Mouse (Mus musculus) lung, embryonic 16.5 days (tissue): ENCODE measurements around the gene Usp31. TPM values are rescaled to one million over a fixed set of nuclear protein-coding genes. Genes with fewer than 3 reads are reported as not detected.

Source experiments
- ATAC-seq: fragments of 200-750 bp; cut with Nextera tagmentation; 2 replicates; pipeline ENCODE4 v1.8.0; 2017; ENCODE audit warnings: low read depth, mild to moderate bottlenecking, moderate library complexity
- H3K27ac ChIP-seq: fragments of 300-500 bp; sonication (generic); 2 replicates; pipeline ENCODE4 v1.5.1; 2014; ENCODE audit warnings: mild to moderate bottlenecking, control low read depth, low read length
- H3K27me3 ChIP-seq: fragments of 300-500 bp; sonication (generic); 2 replicates; pipeline ENCODE4 v1.6.1; 2014; ENCODE audit warnings: low read depth, low read length, mixed read lengths; ENCODE audit not compliant: control insufficient read depth, insufficient read depth
- H3K36me3 ChIP-seq: fragments of 300-500 bp; sonication (generic); 2 replicates; pipeline ENCODE4 v1.6.1; 2014; ENCODE audit warnings: low read length; ENCODE audit not compliant: control insufficient read depth, insufficient read depth
- H3K4me1 ChIP-seq: fragments of 300-500 bp; sonication (generic); replicated peaks from 2 replicates; pipeline ENCODE4 v1.6.1; 2014; ENCODE audit warnings: low read length, mixed read lengths; ENCODE audit not compliant: control insufficient read depth, insufficient read depth
- H3K4me2 ChIP-seq: fragments of 300-500 bp; sonication (generic); 2 replicates; pipeline ENCODE4 v1.6.1; 2014; ENCODE audit warnings: low read depth, low read length, control low read depth
- H3K4me3 ChIP-seq: fragments of 300-500 bp; sonication (generic); 2 replicates; pipeline ENCODE4 v1.5.1; 2014; ENCODE audit warnings: mild to moderate bottlenecking, low read length, control low read depth
- H3K9ac ChIP-seq: fragments of 300-500 bp; sonication (generic); 2 replicates; pipeline ENCODE4 v1.6.1; 2014; ENCODE audit warnings: low read length, control low read depth
- H3K9me3 ChIP-seq: fragments of 300-500 bp; sonication (generic); 2 replicates; pipeline ENCODE4 v1.6.1; 2016; ENCODE audit warnings: low read length; ENCODE audit not compliant: control insufficient read depth
- WGBS: fragments of 180-500 bp; shearing (Covaris S2); extraction: QIAGEN DNeasy Blood & Tissue Kit; methylation state at CpG from one replicate; pipeline ENCODE4 v1.1.7; 2014; 5-methylcytosine and 5-hydroxymethylcytosine counted together
- polyA plus RNA-seq: library from polyadenylated mRNA; unstranded; fragments of >200 nt; fragmentation: Nextera tagmentation; extraction: Ambion mirVana; gene quantifications from 2 replicates; pipeline ENCODE4 v1.2.1, GENCODE M21; 2015

Usp31 gene
- polyA plus RNA-seq: 1.7 and 2.0 TPM in 2 replicates

- under 1% methylated on average over 50 of the region's 82 CpGs for WGBS
- Histone ChIP-seq H3K27me3 (no peaks in the 10 kb centered on the region; the same call in 1 of the 2 replicates), H3K4me1 (peaks cover 10% of the 10 kb centered on the region), H3K4me3 (peak within 1 kb of the TSS; percentile 87), H3K9me3 (no peaks in the 10 kb centered on the region), H3K4me2 (peak within 1 kb of the TSS; percentile 91), H3K36me3 (no peaks in the 10 kb centered on the region), H3K27ac (peak within 1 kb of the TSS; percentile 36; the same call in 1 of the 2 replicates), H3K9ac (peak within 1 kb of the TSS; percentile 74)
- ATAC-seq: peak; percentile 99
Measured at GRCm38 (mm10) chr7:121707073-121707667, at the start of gene Usp31. Usp31 (minus strand) TSS chr7:121707253.

DNA sequence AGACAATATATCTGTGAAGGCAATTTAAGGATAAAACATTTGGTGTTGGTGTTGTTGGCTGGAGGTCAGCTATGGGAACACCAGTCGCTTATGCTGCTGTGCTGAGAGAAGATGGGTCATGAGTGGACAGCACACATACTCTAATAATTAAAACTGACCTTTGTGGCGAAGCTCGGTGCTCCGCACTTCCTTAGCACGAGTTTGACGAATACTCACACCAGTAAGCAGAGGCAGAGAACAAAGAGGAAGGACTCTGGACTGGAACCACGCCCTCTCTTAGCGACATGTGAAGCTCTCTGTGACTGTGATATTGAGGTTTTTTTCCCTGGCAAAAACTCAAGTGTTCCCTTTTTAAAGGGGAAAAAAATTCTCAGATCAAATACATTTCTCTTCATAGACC lies 47.7 kb upstream of the Usp31 start:
- no peak overlapping the region for H3K9ac ChIP-seq

GRCm38 (mm10) chr7:121750244-121750643 lies 43.2 kb upstream of the Usp31 start:
- Histone ChIP-seq H3K27me3 (no peaks in the 10 kb centered on the region), H3K27ac (no peak overlapping the region), H3K9me3 (no peaks in the 10 kb centered on the region), H3K4me2 (no peak overlapping the region), H3K4me3 (no peak overlapping the region), H3K9ac (no peak overlapping the region), H3K36me3 (no peaks in the 10 kb centered on the region), H3K4me1 (no peaks in the 10 kb centered on the region)
- WGBS: 75% methylated on average over 5 of the region's 5 CpGs
- no peak for ATAC-seq

More for the DNA sequence above, 47.7 kb upstream of the Usp31 start:
- Histone ChIP-seq H3K4me3 (no peak overlapping the region), H3K9me3 (no peaks in the 10 kb centered on the region), H3K4me2 (no peak overlapping the region), H3K27ac (no peak overlapping the region), H3K4me1 (no peaks in the 10 kb centered on the region), H3K36me3 (no peaks in the 10 kb centered on the region), H3K27me3 (no peaks in the 10 kb centered on the region)
- ATAC-seq: 0 out of 2 replicates have a peak, but pooled peaks have one; percentile 20
- WGBS: 44% methylated on average over 8 of the region's 8 CpGs

DNA sequence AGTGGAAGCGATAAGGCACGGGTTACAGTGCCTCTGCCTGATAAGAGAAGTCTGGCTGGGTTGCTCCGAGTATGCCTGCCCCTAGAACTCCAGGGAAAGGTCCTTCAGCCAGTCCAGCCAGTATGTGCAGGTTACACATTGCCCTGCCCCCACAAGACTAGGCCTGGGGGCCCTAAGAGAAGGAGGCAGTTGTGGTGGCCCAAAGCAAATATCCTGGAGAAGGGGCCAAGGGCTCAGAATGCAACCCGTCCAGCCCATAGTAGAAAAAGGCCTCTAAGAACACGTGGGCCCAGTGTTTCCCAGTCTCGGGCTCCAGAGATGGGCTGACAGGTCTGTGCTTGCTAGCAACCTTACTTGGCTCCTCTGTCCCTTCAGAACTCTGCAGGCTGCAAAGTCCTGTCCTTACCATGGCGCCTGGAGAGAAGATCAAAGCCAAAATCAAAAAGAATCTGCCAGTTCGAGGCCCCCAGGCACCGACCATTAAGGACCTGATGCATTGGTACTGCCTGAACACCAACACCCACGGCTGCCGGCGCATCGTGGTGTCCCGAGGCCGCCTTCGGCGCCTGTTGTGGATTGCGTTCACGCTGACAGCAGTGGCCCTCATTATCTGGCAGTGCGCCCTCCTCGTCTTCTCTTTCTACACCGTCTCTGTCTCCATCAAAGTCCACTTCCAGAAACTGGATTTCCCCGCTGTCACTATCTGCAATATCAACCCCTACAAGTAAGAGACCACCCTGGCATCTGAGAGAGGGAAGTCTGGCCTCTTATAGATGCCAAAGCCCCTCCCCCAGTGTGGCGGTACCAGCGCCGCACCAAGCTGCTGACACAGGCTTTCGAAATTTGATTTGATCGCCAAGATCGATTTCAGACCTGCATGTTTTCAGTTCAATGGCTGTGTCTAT lies 30.7 kb upstream of the Usp31 start:
- H3K4me3 ChIP-seq: no peak overlapping the region
- H3K27ac ChIP-seq: peak overlapping the region; percentile 9; the same call in 1 of the 2 replicates
- no peaks in the 10 kb centered on the region for H3K9me3 ChIP-seq
- H3K36me3 ChIP-seq: no peaks in the 10 kb centered on the region
- peak overlapping the region; percentile 34; the same call in 1 of the 2 replicates for H3K4me2 ChIP-seq
- ATAC-seq: peak; percentile 35; the same call in 1 of the 2 replicates
- H3K4me1 ChIP-seq: no peaks in the 10 kb centered on the region
- no peak overlapping the region for H3K9ac ChIP-seq
- peaks cover 11% of the 10 kb centered on the region for H3K27me3 ChIP-seq
- WGBS: 43% methylated on average over 29 of the region's 29 CpGs

DNA sequence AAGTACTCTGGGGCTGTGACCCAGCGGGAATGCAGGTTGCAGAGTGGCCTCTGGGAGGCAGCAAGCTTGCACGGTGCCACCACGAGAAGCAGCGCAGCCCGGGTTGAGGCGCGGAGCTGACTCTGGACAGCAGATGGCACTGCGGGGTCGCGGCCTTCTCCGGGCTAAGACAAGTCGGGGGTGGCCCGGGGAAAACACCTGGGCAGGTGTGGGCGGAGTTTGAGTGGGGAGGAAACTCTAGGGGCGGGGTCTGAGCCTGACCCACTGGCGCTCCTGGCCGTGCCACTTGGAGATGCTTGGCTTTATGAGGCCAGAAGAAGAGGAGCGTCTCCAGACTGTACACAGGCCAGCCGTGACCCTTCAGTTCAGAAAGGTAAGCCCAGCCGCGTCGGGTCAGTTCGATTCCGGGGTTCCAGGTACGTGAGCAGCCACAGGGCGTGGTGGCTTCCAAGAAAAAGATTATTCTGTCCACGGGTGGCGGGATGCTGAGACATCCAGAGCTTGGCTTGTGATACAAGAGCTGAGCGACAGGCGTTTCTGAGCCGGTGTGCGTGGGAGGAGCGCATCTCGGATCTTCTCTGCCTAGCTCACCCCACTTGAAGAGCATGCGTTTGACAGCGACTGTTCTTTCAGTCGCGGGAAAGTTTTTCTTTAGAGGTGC lies 27.2 kb upstream of the Usp31 start, which contains the start of gene Scnn1g:
Scnn1g (plus strand) TSS at position 309 of the 661 bp plus-strand sequence.
- no peaks in the 10 kb centered on the region for H3K4me1 ChIP-seq
- 1% methylated on average over 38 of the region's 38 CpGs for WGBS
- peak within 1 kb of the TSS; percentile 53 for H3K4me2 ChIP-seq
- H3K4me3 ChIP-seq: peak within 1 kb of the TSS; percentile 50
- no peaks in the 10 kb centered on the region for H3K9me3 ChIP-seq
- peak; percentile 91 for ATAC-seq
- peak within 1 kb of the TSS; percentile 55 for H3K9ac ChIP-seq
- no peaks in the 10 kb centered on the region for H3K36me3 ChIP-seq
- H3K27ac ChIP-seq: peak within 1 kb of the TSS; percentile 47
- H3K27me3 ChIP-seq: peaks cover 11% of the 10 kb centered on the region

DNA sequence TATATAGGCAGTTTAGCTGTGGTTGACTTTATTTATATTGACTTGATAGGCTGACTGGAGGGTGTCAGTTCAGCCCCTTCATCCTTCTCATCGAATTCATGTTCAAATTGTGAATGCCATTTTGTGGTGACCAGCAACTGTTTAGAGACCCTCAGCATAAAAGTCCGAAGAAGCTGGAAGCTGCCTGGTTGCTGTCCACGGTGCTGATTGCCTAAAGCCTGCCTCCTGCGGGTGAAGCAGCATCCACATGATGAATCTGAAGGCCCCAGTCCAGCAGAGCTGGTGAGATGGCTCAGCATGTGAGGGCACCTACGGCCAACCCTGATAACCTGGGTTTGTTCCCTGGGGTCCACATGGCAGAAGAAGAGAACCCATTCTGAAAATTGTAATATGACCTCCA lies 23.2 kb upstream of the Usp31 start:
- no peak overlapping the region for H3K9ac ChIP-seq
- no peaks in the 10 kb centered on the region for H3K36me3 ChIP-seq
- no peak overlapping the region for H3K27ac ChIP-seq
- WGBS: 14% methylated on average over 5 of the region's 5 CpGs
- ATAC-seq: no peak
- no peak overlapping the region for H3K4me3 ChIP-seq
- no peak overlapping the region for H3K4me2 ChIP-seq
- H3K27me3 ChIP-seq: peaks cover 11% of the 10 kb centered on the region
- H3K4me1 ChIP-seq: no peaks in the 10 kb centered on the region
- H3K9me3 ChIP-seq: no peaks in the 10 kb centered on the region

DNA sequence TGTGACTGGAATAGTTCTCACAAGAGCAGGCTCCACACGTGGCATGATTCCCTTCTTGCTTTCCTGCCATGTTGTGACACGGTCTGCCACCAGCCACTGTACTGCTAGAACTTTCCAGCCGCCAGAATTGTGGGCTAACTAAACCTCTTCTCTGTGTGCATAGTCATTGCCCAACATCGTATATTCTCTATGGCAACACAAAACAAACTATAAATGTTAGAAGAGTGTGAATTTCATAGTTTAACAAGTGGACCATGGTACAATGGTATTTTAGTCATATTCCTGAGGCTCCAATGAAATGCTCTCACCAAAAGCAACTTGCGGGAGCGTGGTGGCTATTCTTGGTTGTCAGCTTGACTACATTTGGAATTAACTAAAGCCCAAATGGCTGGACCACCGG lies 10.0 kb upstream of the Usp31 start:
- H3K27me3 ChIP-seq: no peaks in the 10 kb centered on the region
- no peak for ATAC-seq
- 67% methylated on average over 7 of the region's 7 CpGs for WGBS

DNA sequence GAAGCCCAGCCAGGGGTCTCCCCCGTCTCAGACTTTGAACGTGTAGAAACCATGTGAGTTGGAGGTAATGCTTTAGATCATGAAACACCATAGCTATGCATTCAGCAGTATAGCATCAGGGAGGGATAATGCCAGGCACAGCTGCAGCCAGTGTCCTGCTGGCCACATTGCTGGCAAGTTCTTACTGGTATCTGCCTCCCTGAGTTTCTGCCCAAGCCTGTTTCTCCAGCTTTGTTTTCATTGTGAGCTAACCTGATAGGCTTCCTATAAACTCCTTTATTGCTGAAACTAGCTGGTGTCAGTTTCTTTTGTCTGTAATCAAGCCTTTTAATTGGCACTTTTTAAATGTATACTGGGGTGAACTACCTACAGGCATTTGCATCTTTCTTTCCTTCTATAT lies 4.1 kb upstream of the Usp31 start:
- ATAC-seq: no peak
- WGBS: 38% methylated on average over 2 of the region's 2 CpGs
- Histone ChIP-seq H3K9ac (no peak overlapping the region), H3K27ac (no peak overlapping the region), H3K9me3 (no peaks in the 10 kb centered on the region), H3K4me3 (no peak overlapping the region), H3K4me1 (peaks cover 1% of the 10 kb centered on the region; the same call in 1 of the 2 replicates), H3K36me3 (no peaks in the 10 kb centered on the region), H3K4me2 (no peak overlapping the region), H3K27me3 (no peaks in the 10 kb centered on the region; the same call in 1 of the 2 replicates)

More for the DNA sequence above, 10.0 kb upstream of the Usp31 start:
- no peaks in the 10 kb centered on the region for H3K9me3 ChIP-seq
- H3K9ac ChIP-seq: no peak overlapping the region
- no peak overlapping the region for H3K4me2 ChIP-seq
- H3K27ac ChIP-seq: no peak overlapping the region
- H3K4me1 ChIP-seq: no peaks in the 10 kb centered on the region
- H3K36me3 ChIP-seq: no peaks in the 10 kb centered on the region
- H3K4me3 ChIP-seq: no peak overlapping the region
